Mouse (Mus musculus): ENCODE measurements around the gene Nmur2.

GRCm38 (mm10) chr11:56054439-56054838, 13.6 kb upstream of the Nmur2 start:
- TF ChIP-seq CTCF (IDR thresholded peaks at IDR 0.05; ENCODE audit: extremely low read depth, insufficient read depth, insufficient read length, insufficient replicate concordance) (no peak), POLR2A (IDR thresholded peaks at IDR 0.05; ENCODE audit: low read depth, low read length) (no peak)

Data from spleen, adult 2 months (tissue).